Mouse (Mus musculus) liver, adult 2 months (tissue): Measurements from ENCODE around the gene Schip1. TPM values are rescaled to one million over a fixed set of nuclear protein-coding genes. Genes with fewer than 3 reads are reported as not detected.

Experiments used
- DNase-seq: peaks from one replicate; pipeline ENCODE4 v3.0.0-alpha.2; 2011; ENCODE audit warnings: low read depth, low spot score; ENCODE audit errors: extremely low read depth
- H3K27ac ChIP-seq: fragments of 200-500 bp; replicated peaks from 2 replicates; pipeline ENCODE4 v1.5.1; 2012; ENCODE audit warnings: low read depth, mild to moderate bottlenecking, control low read depth, inconsistent platforms, low read length; ENCODE audit not compliant: insufficient read depth
- H3K27me3 ChIP-seq: fragments of 200-500 bp; 2 replicates; pipeline ENCODE4 v1.6.1; 2012; ENCODE audit warnings: mild to moderate bottlenecking, moderate library complexity, low read length, inconsistent platforms; ENCODE audit not compliant: control insufficient read depth, insufficient read depth
- H3K36me3 ChIP-seq: fragments of 200-500 bp; 2 replicates; pipeline ENCODE4 v1.6.1; 2012; ENCODE audit warnings: low read length, inconsistent platforms; ENCODE audit not compliant: control insufficient read depth, insufficient read depth
- H3K4me1 ChIP-seq: fragments of 200-500 bp; 2 replicates; pipeline ENCODE4 v1.6.1; 2011; ENCODE audit warnings: low read length; ENCODE audit not compliant: control insufficient read depth, insufficient read depth
- H3K4me3 ChIP-seq: fragments of 200-500 bp; 2 replicates; pipeline ENCODE4 v1.5.1; 2011; ENCODE audit warnings: low read depth, mild to moderate bottlenecking, control low read depth, low read length, moderate library complexity; ENCODE audit not compliant: insufficient read depth
- H3K79me2 ChIP-seq: fragments of 200-500 bp; 2 replicates; pipeline ENCODE4 v1.6.1; 2012; ENCODE audit warnings: inconsistent platforms, mild to moderate bottlenecking, low read length, moderate library complexity; ENCODE audit not compliant: control insufficient read depth, insufficient read depth
- H3K9ac ChIP-seq: fragments of 200-500 bp; 2 replicates; pipeline ENCODE4 v1.6.1; 2012; ENCODE audit warnings: low read depth, mild to moderate bottlenecking, control low read depth, inconsistent platforms, low read length
- CTCF ChIP-seq: fragments of 200-500 bp; IDR thresholded peaks from 2 replicates; pipeline ENCODE4 v1.5.1; 2011; ENCODE audit warnings: low read depth, low read length, control low read depth
- POLR2A ChIP-seq: fragments of 200-500 bp; IDR thresholded peaks from 2 replicates; pipeline ENCODE4 v1.6.1; 2011; ENCODE audit warnings: low read length, control low read depth; ENCODE audit not compliant: insufficient read depth; ENCODE audit errors: extremely low read depth
- WGBS: fragments of 180-500 bp; shearing (Covaris S2); methylation state at CpG from one replicate; pipeline ENCODE4 v1.1.7; 2018; 5-methylcytosine and 5-hydroxymethylcytosine counted together
- polyA plus RNA-seq: library from polyadenylated mRNA; depleted of rRNA; stranded (reverse); fragments of >200 nt; gene quantifications from 2 replicates; pipeline ENCODE4 v1.2.3, GENCODE M21; 2012
- total RNA-seq: library from RNA; depleted of rRNA; stranded (reverse); fragments of >200 nt; gene quantifications from 2 replicates; pipeline ENCODE4 v1.2.3, GENCODE M21; 2014

The Schip1 gene
- total and polyA plus RNA-seq, 2 experiments, result 0.48 to 1.6 TPM

DNA sequence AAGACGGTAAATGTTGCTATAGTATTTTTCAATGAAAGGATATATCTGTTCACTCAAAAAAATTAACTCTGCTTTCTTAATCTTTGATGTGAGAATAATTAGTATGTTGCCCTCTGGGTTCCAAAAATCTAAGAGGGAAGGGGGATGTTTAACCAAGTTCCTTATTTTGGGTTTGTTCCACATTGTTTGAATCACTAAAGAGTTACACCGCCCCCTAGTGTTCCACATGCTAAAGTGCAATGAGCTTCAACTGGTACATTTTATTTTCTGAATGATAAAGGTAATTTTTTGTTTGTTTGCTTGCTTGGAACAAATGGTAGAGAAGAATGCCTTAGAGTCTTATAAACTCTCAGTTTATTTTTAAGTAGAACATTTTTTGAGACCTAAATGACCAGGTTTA lies 11.1 kb upstream of the Schip1 start:
- no peak for TF ChIP-seq POLR2A
- peak; percentile 41 for TF ChIP-seq CTCF
- H3K27me3 ChIP-seq, result no peaks in the 10 kb centered on the region
- 49% methylated on average over 2 of the region's 2 CpGs for WGBS
- H3K27ac ChIP-seq, result no peak overlapping the region
- H3K9ac ChIP-seq, result no peak overlapping the region
- H3K4me3 ChIP-seq, result no peak overlapping the region
- H3K36me3 ChIP-seq, result no peaks in the 10 kb centered on the region
- peak; percentile 12 for DNase-seq
- peaks cover 1% of the 10 kb centered on the region; the same call in 1 of the 2 replicates for H3K4me1 ChIP-seq
- H3K79me2 ChIP-seq, result no peaks in the 10 kb centered on the region

DNA sequence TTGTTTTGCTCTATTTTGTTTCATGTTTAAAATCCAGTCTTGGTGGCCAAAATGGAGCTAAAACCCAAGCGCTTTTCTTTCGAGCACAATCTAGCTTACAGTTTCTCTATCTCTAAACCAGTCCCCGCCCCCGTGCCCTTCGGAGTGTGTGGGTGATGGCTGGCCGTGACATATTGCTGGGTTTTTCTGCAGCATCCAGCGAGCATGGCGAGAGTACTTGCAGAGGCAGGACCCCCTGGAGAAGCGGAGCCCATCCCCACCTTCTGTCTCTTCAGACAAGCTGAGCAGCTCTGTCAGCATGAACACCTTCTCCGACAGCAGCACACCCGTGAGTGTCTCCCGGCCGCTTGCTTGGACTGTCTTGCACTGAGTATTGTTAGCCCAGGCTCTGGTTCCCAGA lies 9.5 kb upstream of the Schip1 start:
- no peak overlapping the region for H3K9ac ChIP-seq
- DNase-seq, result no peak
- peaks cover 1% of the 10 kb centered on the region; the same call in 1 of the 2 replicates for H3K4me1 ChIP-seq
- no peaks in the 10 kb centered on the region for H3K27me3 ChIP-seq
- no peaks in the 10 kb centered on the region for H3K36me3 ChIP-seq
- H3K79me2 ChIP-seq, result no peaks in the 10 kb centered on the region
- WGBS, result 44% methylated on average over 13 of the region's 13 CpGs
- H3K4me3 ChIP-seq, result no peak overlapping the region
- no peak overlapping the region for H3K27ac ChIP-seq
- no peak for TF ChIP-seq CTCF
- no peak for TF ChIP-seq POLR2A

- 43% methylated on average over 23 of the region's 23 CpGs for WGBS
- H3K9ac ChIP-seq, result peak overlapping the region; percentile 23; the same call in 1 of the 2 replicates
Observed at GRCm38 (mm10) chr3:68056373-68057275, 8.0 kb upstream of the Schip1 start.

GRCm38 (mm10) chr3:68059162-68059800 lies 5.3 kb upstream of the Schip1 start:
- Histone ChIP-seq H3K27ac (no peak overlapping the region), H3K4me3 (no peak overlapping the region), H3K79me2 (no peaks in the 10 kb centered on the region), H3K27me3 (no peaks in the 10 kb centered on the region), H3K9ac (no peak overlapping the region), H3K4me1 (peaks cover 1% of the 10 kb centered on the region; the same call in 1 of the 2 replicates), H3K36me3 (no peaks in the 10 kb centered on the region)
- no peak for DNase-seq
- TF ChIP-seq CTCF, result 0 out of 2 replicates have a peak, but pooled peaks have one; percentile 21
- no peak for TF ChIP-seq POLR2A
- 48% methylated on average over 2 of the region's 2 CpGs for WGBS

More at GRCm38 (mm10) chr3:68056373-68057275, 8.0 kb upstream of the Schip1 start:
- peak; percentile 67 for DNase-seq
- Histone ChIP-seq H3K79me2 (no peaks in the 10 kb centered on the region), H3K27ac (no peak overlapping the region), H3K4me3 (peak overlapping the region; percentile 55), H3K27me3 (no peaks in the 10 kb centered on the region), H3K4me1 (peaks cover 1% of the 10 kb centered on the region; the same call in 1 of the 2 replicates), H3K36me3 (no peaks in the 10 kb centered on the region)
- TF ChIP-seq CTCF (peak; percentile 75), POLR2A (no peak)

- H3K4me3 ChIP-seq, result no peak overlapping the region
- TF ChIP-seq POLR2A (no peak), CTCF (no peak)
- no peaks in the 10 kb centered on the region for H3K4me1 ChIP-seq
- H3K79me2 ChIP-seq, result no peaks in the 10 kb centered on the region
- no peak overlapping the region for H3K9ac ChIP-seq
- no peaks in the 10 kb centered on the region for H3K27me3 ChIP-seq
- no peak overlapping the region for H3K27ac ChIP-seq
- DNase-seq, result no peak
- H3K36me3 ChIP-seq, result no peaks in the 10 kb centered on the region
- 76% methylated on average over 9 of the region's 9 CpGs for WGBS
Observed at GRCm38 (mm10) chr3:68071395-68072386, 7.1 kb downstream of the Schip1 start.
